24 mouse cellular contexts compared by ENCODE assay signal in genomic region chr7:76049342-76049741, GRCm38 (mm10).
"Had no signal": no experiment of that assay in that cellular context is flagged by ENCODE, and none has a peak within 500 bp of the region (broad histone marks: within the 10 kb centered on the region; RNA-seq: fewer than 3 reads in every experiment).

No protein-coding gene starts in this region.

- DNase-seq: gastrocnemius, adult 2 months; gastrocnemius, postnatal 10 days; gastrocnemius, postnatal 25 days; heart, adult 18-20 months; heart, postnatal 10 days; heart, postnatal 4 days; kidney, adult 18-20 months; kidney, adult 8-10 months; kidney, postnatal 10 days; kidney, postnatal 25 days; kidney, postnatal 4 days; left cerebral cortex, postnatal 4 days; liver, embryonic 13.5 days had no signal

- H3K9me3 ChIP-seq: heart, embryonic 10.5 days; heart, embryonic 12.5 days; hindbrain, embryonic 10.5 days; hindbrain, embryonic 12.5 days; limb, embryonic 13.5 days; limb, embryonic 15.5 days; liver, embryonic 13.5 days; liver, embryonic 15.5 days had no signal

- H3K4me2 ChIP-seq: heart, embryonic 12.5 days; hindbrain, embryonic 12.5 days; hindbrain, embryonic 14.5 days; limb, embryonic 13.5 days; limb, embryonic 15.5 days; liver, embryonic 13.5 days; liver, embryonic 15.5 days had no signal

- H3K4me3 ChIP-seq: gastrocnemius, adult 2 months; heart, embryonic 10.5 days; heart, embryonic 12.5 days; hindbrain, embryonic 10.5 days; hindbrain, embryonic 12.5 days; layer of hippocampus, adult 2 months; left cerebral cortex, adult 2 months; limb, embryonic 13.5 days; limb, embryonic 15.5 days; liver, embryonic 13.5 days; liver, embryonic 15.5 days had no signal

- H3K27ac ChIP-seq: gastrocnemius, adult 2 months; heart, embryonic 10.5 days; hindbrain, embryonic 10.5 days; hindbrain, embryonic 12.5 days; hindbrain, embryonic 14.5 days; layer of hippocampus, adult 2 months; left cerebral cortex, adult 2 months; limb, embryonic 13.5 days; limb, embryonic 15.5 days; liver, embryonic 13.5 days; liver, embryonic 15.5 days had no signal

- H3K4me1 ChIP-seq: heart, embryonic 10.5 days; heart, embryonic 12.5 days; hindbrain, embryonic 10.5 days; hindbrain, embryonic 12.5 days; limb, embryonic 13.5 days; limb, embryonic 15.5 days; liver, embryonic 13.5 days; liver, embryonic 15.5 days had no signal

- H3K27me3 ChIP-seq: heart, embryonic 12.5 days; hindbrain, embryonic 12.5 days; limb, embryonic 13.5 days; limb, embryonic 15.5 days; liver, embryonic 13.5 days; liver, embryonic 15.5 days had no signal

- ATAC-seq: hindbrain, embryonic 16.5 days had no signal

- H3K9ac ChIP-seq: heart, embryonic 12.5 days; hindbrain, embryonic 12.5 days; hindbrain, embryonic 14.5 days; limb, embryonic 13.5 days; limb, embryonic 15.5 days; liver, embryonic 13.5 days; liver, embryonic 15.5 days had no signal

- H3K36me3 ChIP-seq: heart, embryonic 10.5 days; heart, embryonic 12.5 days; hindbrain, embryonic 10.5 days; hindbrain, embryonic 12.5 days; limb, embryonic 13.5 days; limb, embryonic 15.5 days; liver, embryonic 13.5 days; liver, embryonic 15.5 days had no signal
